Mouse (Mus musculus) MEL (cell line): ENCODE measurements around the gene U2af1l4.

Source experiments
- CHD1 ChIP-seq: IDR thresholded peaks from 2 replicates; pipeline ENCODE4 v1.6.1; 2012; ENCODE audit warnings: low read depth, mild to moderate bottlenecking, inconsistent platforms, low read length, improper control_type of control experiment
- CTCF ChIP-seq, 3 experiments: IDR thresholded peaks in 2 of 3; conservative IDR thresholded peaks in 1 of 3; 2 replicates each; pipeline ENCODE4 v1.5.1; 2011 to 2012; ENCODE audit warnings: low read length in 3 of 3, low read depth in 2 of 3, mild to moderate bottlenecking in 2 of 3, improper control_type of control experiment in 1 of 3, inconsistent platforms in 1 of 3, mixed read lengths in 1 of 3, moderate library complexity in 1 of 3; ENCODE audit not compliant: control insufficient read depth in 1 of 3, insufficient read depth in 1 of 3, poor library complexity in 1 of 3, severe bottlenecking in 1 of 3
- EP300 ChIP-seq, 2 experiments: IDR thresholded peaks; 2 replicates each; pipeline ENCODE4 v1.6.1; 2011; ENCODE audit warnings: improper control_type of control experiment in 2 of 2, low read length in 2 of 2, low read depth in 1 of 2, mild to moderate bottlenecking in 1 of 2
- GABPA ChIP-seq: IDR thresholded peaks from 2 replicates; pipeline ENCODE4 v1.6.1; 2012; ENCODE audit warnings: low read depth, mild to moderate bottlenecking, inconsistent platforms, low read length, improper control_type of control experiment, moderate library complexity
- KAT2A ChIP-seq: conservative IDR thresholded peaks from 2 replicates; pipeline ENCODE4 v1.6.1; 2012; ENCODE audit warnings: low read depth, low read length, improper control_type of control experiment, inconsistent platforms
- POLR2A ChIP-seq, 2 experiments: IDR thresholded peaks; 2 replicates each; pipeline ENCODE4 v1.6.1; 2011 to 2012; ENCODE audit warnings: low read length in 2 of 2, mild to moderate bottlenecking in 2 of 2, control low read depth in 1 of 2, improper control_type of control experiment in 1 of 2, low read depth in 1 of 2, moderate library complexity in 1 of 2; ENCODE audit not compliant: control insufficient read depth in 1 of 2, insufficient read depth in 1 of 2, poor library complexity in 1 of 2
- USF2 ChIP-seq, 2 experiments: IDR thresholded peaks; 2 replicates each; pipeline ENCODE4 v1.6.1; 2011 to 2012; ENCODE audit warnings: improper control_type of control experiment in 2 of 2, low read length in 2 of 2, borderline replicate concordance in 1 of 2, inconsistent platforms in 1 of 2, low read depth in 1 of 2, mild to moderate bottlenecking in 1 of 2; ENCODE audit not compliant: insufficient read depth in 1 of 2
- ZC3H11A ChIP-seq: IDR thresholded peaks from 2 replicates; pipeline ENCODE4 v1.6.1; 2012; ENCODE audit warnings: low read depth, mild to moderate bottlenecking, inconsistent platforms, low read length, improper control_type of control experiment

DNA sequence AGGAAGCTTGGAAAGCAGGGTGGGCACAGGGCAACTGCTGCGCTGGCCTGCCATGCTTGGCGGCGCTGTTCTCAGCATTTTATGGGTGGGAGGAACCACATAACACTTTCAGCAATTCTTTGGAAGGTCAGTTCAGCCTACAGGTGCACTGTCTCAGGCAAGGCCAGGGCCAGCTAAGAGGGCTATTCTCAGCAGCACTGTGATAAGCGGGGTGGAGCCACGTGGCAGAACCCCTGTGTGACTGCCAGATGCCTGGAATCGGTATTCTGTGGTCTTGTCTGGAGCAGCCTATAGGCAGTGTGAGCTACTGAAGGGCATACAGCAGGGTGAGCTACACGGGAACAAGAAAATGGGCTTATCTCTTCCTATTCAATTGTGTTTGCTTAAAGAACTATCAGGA, 46.9 kb downstream of the U2af1l4 start:
- TF ChIP-seq CHD1: no peak
- no peak for TF ChIP-seq CTCF (IDR thresholded peaks at IDR 0.05 in 2 of 3, conservative IDR thresholded peaks at IDR 0.05 in 1 of 3; ENCODE audit: control insufficient read depth in 1 of 3, insufficient read depth in 1 of 3, low read depth in 2 of 3, low read length in 3 of 3, poor library complexity in 1 of 3, severe bottlenecking in 1 of 3)
- no peak for TF ChIP-seq POLR2A (IDR thresholded peaks at IDR 0.05; ENCODE audit: control insufficient read depth in 1 of 2, insufficient read depth in 1 of 2, low read depth in 1 of 2, low read length in 2 of 2, poor library complexity in 1 of 2)
- TF ChIP-seq GABPA: no peak
- TF ChIP-seq USF2 (IDR thresholded peaks at IDR 0.05; ENCODE audit: borderline replicate concordance in 1 of 2, insufficient read depth in 1 of 2, low read depth in 1 of 2, low read length in 2 of 2): no peak
- TF ChIP-seq ZC3H11A: no peak
- no peak for TF ChIP-seq KAT2A
- no peak for TF ChIP-seq EP300 (IDR thresholded peaks at IDR 0.05; ENCODE audit: low read depth in 1 of 2, low read length in 2 of 2)
